Mouse (Mus musculus) retina, embryonic 14.5 days (tissue): Measurements from ENCODE around the gene Mcu.

ENCODE experiments used
- DNase-seq: peaks from one replicate; pipeline ENCODE4 v3.0.0-alpha.2; 2015; ENCODE audit warnings: low spot score

Gene Mcu

DNA sequence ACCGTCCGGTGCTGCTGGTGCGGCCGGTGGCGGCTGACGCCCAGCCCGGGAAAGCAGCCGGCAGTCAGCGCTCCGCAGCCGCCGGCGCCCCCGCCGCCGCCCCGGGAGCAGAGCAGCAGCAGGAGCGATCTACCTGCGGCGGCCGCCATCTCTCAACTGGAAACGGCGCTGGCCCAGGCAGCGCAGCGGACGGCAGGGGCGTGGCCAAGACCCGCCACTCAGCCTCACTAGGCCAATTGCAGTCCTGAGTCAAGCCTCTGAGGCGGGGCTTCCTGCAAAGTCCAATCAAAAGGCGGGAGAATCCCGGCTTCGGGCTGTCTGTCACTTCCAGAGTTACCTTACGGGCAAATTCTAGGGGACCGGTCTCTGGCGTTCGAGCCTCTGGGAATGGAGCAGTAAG, at the start of gene Mcu:
Gene Mcu, minus strand, starts transcription at position 171 of the 400 bp plus-strand sequence.
- peak; percentile 98 for DNase-seq

DNA sequence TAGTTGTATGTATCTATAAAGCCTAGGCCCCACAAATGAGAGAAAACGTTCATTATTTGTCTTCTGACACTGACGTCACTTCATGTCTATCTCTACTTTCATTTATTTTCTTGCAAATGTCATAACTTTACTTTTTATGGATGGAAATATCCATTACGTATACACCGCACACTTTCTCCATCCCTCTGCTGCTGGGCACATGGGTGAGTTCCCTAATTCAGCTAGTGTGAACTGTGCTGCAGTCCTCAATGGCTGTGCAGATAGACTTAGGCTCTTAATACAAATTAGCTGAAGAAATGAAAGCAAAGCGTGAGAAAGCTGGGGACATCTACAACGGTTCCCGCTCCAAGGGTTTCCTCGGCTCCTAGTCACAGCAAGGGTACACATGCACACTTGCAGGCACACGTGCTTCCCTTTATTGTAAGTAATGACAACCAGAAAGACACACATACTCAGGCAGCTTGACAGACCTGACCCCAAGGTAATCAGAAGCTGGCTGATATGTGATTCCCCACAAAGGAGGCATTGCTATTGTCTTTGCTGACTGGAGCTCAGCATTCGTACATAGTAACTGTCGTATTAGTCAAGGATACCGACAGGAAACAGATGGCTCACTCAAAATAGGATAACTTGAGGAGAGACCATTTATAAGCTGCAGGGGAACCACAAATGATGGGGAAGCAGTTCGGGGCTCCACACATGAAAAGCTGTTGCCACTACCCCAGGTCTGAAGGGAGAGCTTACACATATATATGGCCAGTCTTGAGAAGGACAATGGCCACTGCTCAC, 49.2 kb upstream of the Mcu start:
- DNase-seq, result no peak

DNA sequence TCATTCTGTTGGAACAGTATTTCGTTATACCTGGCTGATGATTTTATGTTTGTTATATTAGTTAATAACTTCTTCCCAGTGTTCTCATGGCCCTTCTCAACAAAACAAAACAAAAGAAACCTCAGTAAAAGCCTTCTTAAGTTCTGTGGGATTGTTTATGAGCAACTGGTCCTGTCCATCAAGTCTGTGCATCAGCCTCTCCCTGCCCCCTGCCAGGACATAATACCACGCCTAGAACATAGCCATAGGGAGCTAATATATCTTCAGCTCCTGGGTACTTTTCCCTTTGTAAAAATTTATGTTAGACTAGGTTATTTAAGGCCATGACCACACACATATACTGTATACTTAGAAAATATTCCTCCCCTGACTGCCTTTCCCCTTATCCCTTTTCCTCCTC, 48.3 kb upstream of the Mcu start:
- DNase-seq, result no peak

DNA sequence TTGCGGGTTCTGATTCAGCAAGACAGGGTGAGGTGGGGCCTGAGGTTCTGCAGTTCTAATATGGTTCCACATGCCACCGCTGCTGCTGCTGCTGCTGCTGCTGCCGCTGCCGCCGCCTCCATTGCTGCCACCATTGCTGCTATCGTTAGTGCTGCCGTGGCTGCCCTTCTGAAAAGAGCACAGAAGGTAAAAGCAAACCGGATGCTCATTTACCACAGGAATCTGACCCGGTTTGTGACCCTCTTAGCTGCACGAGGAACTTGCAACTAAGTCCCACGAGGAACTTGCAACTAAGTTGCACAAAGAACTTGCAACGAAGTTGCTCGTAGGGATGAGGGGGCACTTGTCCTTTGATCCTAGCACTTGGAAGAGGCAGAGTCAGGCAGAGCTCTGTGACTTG, 40.3 kb upstream of the Mcu start:
- DNase-seq, result no peak

DNA sequence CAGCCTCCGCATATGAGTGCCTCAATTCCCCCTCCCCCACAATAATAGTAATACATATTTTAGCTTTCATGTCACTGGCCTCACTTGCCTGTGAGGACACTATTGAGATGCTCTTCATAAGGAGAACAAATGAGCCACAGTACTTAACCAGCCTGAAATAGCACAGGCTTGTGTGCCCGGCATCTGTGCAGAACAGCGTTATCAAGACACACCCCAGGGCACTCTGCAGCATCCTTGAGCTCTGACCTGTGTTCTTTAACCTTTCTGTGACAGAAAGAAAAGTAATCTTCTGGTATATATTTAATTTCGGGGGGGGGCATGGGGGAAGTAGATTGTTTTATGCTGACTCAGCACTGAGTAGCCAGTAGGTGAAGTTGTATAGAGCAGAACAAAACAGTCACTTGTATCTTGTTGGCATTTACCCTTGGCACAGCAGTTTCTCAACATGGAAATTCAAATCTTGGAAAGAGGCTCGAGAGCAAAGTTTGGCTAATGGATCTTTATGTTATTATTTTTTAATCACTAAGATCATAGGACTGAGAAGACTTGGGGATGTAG, 30.4 kb upstream of the Mcu start:
- no peak for DNase-seq

DNA sequence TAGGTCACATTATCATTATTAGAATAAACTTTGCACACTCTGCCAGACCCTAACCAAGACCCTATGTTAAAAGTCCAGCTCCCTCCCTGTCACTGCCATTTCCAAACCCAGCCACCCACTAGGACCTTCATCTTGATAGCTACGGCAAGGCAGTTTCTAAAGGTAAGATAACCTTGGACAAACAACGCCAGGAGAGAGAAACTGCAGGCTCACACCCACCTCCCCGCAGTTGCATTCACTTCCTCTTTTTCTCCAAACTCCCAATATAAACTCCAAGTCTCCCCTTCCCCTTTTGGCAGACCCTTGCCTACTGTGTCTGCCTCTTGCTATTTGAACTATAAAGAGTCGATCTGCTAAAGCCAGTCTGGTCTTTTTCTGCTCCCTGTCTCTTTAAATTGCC, 28.7 kb upstream of the Mcu start:
- DNase-seq, result no peak

DNA sequence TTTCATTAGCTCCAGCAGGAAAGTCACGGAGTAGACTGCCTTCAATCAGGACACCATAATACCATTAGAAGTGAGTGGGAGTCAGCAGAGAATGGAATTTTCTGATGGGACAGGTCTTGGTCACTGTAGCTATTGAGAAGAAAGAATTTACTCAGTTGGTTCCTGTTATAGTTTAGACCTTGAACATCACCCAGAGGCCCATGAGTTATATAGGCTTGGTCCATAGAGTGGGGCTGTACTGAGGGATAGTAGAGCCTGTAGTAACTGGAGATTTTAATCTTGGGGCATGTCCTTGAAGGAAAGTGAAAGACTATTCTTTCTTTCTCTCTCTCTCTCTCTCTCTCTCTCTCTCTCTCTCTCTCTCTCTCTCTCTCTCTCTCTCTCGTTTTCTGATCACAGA, 28.2 kb upstream of the Mcu start:
- no peak for DNase-seq

DNA sequence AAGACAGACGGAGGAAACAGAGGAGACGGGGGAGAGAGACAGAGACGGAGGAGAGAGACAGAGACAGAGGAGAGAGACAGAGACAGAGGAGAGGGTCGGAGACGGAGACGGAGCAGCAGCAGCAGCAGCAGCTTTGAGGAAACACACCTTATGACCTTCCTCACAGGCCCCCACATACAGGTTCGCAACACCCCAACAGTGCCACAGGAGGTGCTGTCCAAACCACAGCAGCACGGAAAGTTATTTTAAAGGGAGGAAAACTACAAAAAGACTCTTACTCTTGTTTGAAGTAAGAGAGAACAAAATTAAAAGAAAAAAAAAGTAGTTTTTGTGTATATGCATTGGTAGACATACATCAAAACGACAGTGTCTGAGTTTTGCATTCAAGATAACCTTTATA, 27.2 kb upstream of the Mcu start:
- no peak for DNase-seq

DNA sequence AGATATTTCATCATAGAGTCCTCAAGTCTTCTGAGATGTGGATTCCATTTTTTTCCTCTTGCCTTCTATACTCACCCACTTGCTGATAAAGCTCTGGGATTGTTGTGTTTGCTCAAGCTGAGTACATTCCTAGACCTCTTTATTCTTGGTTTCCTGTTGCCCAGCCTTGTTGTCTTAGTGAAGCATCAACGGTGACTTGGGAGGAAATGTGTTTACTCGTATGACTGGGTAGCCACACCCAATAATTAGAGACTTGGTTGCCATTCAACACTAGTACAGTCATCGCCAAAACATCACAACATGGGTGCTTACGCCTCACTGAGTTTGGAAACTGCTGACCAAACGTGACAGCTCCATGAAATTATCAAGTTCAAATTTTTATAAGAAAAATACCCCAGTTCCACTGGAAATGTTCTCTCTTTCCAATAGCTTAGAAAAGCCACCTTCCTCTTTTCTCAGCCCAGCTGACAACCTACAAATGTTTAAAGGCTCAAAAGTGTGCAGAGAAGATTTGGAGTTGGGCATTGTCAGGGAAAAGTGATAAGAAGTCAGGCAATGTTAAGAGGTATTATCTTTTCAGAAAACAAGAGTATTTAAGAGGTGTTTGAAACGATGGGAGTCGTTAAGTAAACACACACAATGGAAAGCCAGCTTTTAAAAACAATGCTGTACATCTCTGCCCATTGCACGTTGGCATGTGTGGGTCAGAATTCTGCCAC, 26.3 kb upstream of the Mcu start:
- no peak for DNase-seq

DNA sequence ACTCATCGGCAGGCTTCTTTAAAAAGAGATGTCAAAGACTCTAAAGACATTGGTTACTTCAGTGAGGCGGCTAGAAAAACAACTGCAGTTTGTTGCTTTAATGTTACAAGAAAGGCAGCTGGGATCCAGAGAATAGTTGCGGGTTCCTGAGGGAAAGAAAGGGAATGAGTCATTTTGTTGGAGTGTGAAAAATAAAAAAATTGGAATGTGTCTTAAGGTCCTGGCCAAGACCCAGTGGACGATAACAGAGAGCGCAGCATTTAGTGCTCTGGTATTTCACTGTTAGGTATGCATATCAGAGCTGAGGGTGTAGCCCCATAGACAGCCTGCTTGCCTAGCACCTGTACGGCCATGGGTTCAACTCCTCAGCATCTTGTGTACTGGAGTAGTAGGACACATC, 22.1 kb upstream of the Mcu start:
- DNase-seq, result no peak

DNA sequence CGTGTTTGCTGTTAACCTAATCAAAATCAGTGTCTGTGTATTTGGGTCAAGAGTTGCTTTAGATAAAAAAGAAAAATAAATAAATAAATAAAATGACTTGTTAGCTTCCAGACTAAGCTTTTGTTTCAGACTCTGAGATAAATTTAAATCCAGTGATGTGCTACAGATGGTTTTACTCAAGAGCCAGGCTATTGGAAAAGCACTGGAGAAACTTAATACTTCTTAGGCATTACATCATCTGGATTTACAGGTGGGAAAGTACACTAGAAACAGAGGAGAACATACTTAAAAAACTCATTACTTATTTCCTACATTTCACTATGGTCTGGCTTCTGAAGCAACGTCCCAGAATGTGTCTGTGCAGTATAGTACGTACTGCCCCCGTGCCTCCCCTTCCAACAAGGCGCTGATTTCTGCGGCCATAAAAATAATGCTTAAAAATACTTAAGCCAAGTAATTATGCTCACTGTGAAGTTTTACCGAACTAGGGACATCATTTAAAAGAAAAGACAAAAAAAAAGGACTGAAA, 21.2 kb upstream of the Mcu start:
- no peak for DNase-seq

DNA sequence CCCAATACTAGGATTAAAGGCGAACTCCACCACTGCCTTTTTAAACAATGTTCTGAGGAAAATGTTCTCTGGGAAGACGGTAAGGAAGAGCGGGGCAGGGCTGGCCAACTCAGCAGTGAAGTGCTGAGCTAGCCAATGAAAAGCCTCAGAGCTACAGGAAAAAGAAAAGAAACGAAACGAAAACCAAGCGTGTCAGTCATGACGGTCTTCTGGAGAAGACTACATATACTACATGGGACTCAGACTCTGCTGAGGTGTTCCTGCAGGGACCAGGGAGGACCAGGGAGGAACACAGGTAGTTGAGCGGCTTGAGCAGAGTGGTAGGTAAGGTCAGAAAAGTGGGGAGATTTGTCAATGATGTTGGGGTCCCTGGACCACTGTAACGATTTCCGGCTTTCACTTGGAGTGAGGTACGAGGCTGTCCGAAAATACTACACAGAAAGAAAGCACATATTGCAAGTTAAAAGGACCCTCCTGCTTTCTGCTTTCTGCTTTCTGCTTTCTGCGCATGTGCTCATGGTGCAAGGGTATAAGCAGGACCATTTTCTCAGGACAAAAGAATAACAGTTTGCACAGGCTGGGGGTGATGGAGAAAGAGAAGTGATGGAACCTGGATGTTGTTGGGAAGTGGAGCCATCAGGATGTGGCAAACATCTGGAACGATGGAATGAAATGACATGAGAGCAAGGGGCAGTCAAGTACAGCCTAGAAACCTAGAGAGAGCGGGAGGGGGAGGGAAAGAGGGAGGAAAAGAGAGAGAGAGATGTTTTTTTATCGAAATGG, 20.4 kb upstream of the Mcu start:
- DNase-seq, result no peak

DNA sequence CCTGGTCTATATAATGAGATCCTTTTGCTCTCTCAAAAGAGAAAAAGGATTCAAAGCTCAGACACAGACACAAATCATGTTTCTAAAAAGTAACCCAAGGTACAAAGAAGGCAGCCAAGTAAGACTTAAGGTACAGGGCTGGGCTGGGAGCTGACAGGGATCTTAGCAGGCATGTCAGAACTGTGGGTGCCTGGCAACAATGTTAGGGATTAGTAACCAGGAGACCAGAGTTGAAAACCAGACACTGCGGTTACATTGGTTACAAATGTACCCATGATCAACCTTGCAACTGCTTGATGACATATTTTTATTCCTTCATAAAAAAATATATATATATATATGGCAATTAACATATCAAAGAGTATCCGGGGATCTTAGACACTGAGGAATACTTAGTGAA, 19.6 kb upstream of the Mcu start:
- no peak for DNase-seq

DNA sequence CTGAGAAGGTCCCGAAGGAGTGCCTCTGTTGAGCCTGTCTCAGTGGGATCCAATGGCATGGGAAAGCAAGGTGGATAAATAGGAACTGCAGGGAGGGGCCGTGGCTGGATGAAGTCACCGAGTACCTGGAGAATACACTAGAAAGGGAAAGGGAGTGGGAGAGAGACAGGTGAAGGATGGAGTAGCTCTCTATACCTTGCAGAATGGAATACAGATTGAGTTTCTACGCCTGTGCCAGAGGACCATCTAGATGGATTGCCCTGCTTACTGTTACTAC, 13.0 kb upstream of the Mcu start:
- no peak for DNase-seq

DNA sequence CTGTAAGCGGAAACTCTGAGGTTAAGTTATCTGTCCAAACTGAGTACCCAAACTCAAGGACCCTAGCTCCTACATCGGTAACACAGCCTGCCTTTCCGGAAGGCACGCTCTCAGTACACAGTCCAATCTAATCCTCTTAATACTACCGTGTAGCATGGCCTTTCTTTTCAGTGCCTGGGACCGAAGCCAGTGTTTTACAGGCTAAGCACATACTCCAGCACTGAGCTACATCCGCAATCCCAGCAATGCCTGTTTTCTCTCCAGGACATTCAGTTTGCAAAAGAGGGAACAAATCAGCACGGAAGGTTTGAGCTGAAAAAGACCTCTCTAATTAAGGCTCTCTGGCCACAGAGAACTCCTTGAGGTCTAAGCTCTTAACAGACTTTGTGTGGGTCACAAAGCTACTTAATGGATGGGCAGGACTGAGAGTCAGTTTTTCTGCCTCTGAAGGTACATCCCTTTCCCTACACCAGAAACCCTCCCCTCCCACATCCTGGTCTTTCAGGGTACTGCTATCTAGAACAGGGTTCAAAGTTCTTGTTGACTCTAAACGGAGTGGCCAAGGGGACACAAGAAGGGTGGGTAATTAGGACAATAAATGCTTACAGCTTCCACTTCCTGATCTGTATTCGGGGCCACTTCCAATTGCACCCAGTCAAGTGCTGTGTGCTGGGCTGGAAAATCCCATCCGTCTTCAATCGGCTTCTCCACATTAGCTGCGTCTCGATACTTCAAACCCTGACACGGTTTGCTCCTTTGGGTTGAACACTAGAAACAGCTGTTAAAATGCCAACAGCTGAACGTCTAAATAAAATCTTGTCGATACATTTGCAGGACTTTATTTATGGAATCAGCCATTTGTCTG, 12.4 kb upstream of the Mcu start:
- no peak for DNase-seq

DNA sequence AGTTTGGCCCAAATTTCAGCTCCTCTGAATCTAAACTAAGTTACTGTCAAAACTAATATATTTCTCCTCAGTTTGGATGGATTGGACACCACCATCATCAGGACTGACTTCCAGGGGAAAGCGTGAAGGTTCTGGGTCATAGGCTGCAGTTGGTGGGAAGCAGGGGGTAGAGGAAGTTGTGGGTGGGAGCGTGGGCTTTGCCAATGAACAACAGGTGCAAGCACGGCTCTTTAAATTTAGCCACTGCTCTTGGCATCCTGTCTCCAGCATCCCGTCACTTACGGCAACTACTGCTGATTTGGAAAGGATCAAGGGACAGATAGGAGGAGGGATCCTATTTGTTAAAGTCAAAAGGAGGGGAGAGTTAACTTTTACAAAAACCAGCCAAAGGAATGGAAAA, 7.0 kb upstream of the Mcu start:
- DNase-seq, result no peak

DNA sequence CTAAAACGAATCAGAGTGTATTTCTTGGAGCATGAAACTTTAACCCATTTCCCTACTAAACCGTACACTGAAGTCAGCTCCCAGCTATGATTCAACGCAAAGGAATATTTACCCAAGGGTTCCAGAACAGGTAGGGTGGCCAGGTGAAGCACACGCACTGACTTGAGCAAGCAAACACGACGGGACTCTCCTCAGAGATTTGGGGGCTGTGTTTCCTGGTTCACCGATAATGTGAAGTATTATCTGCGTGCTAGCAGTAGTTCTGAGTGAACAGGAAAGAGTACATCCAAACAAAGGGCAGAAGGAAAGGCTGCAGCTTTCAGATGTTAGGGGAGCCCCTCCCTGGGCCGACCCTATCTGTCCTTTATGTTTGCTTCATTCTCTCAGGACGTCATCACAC, 4.9 kb upstream of the Mcu start:
- DNase-seq, result no peak

DNA sequence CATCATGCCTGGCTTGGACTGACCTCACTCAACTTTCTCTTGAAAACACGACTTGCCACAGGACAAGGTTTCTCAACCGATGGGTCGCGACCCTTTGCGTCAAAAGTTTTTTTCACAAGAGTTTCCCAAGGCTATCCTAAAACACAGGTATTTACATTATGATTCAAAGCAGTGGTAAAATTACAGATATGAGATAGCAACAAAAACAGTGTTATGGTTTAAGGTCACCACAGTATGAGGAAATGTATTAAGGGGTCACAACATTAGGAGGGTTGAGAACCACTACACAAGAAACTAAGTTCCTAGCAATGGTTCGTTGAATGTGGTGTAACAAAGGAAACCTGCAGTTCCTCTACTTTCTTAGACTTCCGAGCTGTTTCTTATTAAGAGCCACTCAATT, 1.3 kb upstream of the Mcu start:
- DNase-seq, result no peak

DNA sequence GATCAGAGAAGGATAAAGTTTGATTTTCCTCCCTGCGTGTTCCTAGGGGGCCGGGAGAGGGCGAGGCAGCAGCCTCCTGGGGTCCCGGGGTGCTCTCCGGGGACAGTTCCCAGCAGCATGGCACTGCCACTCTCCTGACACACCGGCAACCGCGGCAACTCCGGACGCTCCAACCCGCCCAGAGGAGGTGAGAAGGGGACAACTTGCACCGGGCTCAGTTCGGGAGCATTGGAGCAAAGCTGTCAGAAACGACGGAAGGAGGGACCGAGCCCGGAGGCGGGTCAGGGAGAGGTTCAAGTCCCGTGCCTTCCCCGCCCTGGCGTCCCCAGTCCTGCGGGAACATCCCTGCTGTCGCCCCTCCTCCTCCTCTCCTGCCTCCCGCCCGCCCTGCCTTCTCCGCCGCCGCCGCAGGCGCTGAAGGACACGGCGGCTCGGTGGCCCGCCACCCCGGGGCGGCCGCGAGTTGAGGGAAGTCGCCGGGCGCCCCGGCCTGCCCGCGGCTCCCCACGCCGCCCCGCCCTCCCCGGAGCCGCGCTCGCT, 441 bp downstream of the Mcu start, which contains the start of gene Gm10322:
Gene Gm10322, plus strand, starts transcription at position 83 of the 540 bp plus-strand sequence.
- DNase-seq, result peak; percentile 71

DNA sequence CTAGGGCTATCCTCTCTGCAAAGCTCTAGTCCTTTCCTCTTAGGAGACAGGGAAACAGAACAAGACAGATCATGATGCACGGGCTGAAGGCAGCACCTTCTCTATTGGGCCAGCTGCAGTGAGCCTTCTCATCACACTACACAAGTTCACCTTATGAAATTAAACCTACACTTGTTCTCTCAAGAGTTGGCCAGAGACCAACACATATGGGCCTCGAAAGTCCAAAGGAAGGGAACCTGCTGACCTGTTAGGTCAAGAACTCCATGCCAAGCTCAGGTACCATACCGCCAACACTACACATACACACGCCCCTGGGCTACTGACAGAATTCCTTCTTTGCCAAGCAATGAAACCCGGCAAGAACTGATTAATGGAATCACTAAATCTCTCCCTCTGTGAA, 1.1 kb downstream of the Mcu start:
- DNase-seq, result peak; percentile 15

DNA sequence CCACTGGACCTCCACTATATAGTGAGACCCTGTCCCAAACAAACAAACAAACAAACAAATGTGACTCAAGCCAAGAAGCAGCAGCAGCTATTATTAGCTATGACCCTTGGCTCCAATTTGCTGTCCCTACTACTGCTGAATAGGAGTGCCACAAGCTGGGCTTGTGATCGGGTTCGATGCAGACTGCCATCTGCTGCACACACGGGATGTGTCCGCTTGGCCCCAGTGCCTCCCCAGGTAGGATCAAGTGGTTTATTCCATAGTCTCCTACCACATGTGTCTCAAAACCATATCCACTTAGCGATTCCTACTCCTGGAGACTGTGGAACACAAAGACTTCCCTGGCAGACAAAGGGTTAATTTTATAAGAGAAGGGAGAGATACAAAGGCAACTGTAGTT, 2.4 kb downstream of the Mcu start:
- no peak for DNase-seq
